Mouse (Mus musculus): ENCODE data around the gene Hs3st2. TPM values are rescaled to one million over a fixed set of nuclear protein-coding genes. Genes with fewer than 3 reads are reported as not detected.
A peak's percentile ranks its signal among the peaks of the same experiment; 100 is the strongest.
"Not testable (repeated sequence)": the region's sequence is repeated elsewhere in the genome, so short reads cannot be mapped to it uniquely, and the experiment has no call there.

The Hs3st2 gene
- polyA plus RNA-seq (2014; fragmentation: Nextera tagmentation; extraction: Ambion mirVana), result 6.2 and 10.8 TPM in 2 replicates

DNA sequence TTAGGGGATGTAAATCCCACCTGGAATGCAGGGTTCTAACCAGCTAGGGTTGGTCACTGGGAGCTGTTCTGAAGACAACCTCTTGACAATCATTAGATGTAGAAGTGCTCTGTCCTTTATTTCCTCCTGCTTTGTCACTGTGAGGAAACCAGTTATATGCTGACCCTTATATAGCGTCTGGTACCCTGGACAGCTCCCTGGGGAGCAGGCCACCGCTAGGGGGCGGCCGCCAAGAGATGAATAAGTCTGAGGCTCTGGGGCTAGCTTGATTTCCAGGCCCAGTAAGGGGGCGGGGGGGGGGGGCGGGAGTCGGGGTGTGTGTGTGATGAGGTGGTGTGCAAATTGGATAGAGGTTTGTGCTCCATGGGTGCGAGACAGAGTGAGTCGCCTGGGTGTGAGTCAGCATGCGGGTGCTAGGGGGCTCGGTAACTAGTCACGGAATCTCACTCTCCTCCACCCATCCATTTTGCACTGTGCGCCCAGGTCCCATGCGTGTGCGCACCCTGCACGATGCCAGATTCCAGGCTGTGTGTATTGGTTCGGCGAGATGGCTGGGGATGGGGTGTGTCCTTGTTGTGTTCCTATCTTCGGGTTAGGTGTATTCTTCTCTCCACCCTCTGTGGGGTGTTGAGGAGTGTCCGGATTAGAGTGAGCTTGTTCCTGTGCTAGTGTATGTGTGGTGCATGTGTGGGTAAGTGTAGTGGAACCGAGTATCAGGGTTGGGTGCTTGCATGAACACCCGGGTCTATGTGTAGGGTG, at the start of gene Hs3st2:
Hs3st2 (plus strand) TSS at position 635 of the 759 bp plus-strand sequence.
- Histone ChIP-seq H3K4me3 (ENCODE audit: low read depth, low read length) (peak within 1 kb of the TSS; percentile 39), H3K9me3 (replicated peaks; ENCODE audit: control insufficient read depth, low read length) (no peaks in the 10 kb centered on the region), H3K4me2 (ENCODE audit: low read length) (peak within 1 kb of the TSS; percentile 62), H3K36me3 (ENCODE audit: control insufficient read depth, insufficient read depth, low read length) (no peaks in the 10 kb centered on the region), H3K9ac (ENCODE audit: low read length) (peak within 1 kb of the TSS; percentile 50; the same call in 1 of the 2 replicates), H3K27me3 (replicated peaks; ENCODE audit: control insufficient read depth, insufficient read depth, low read length) (peaks cover 41% of the 10 kb centered on the region), H3K27ac (ENCODE audit: low read depth, low read length) (no peak within 1 kb of the TSS), H3K4me1 (ENCODE audit: control insufficient read depth, insufficient read depth, low read length) (peaks cover 4% of the 10 kb centered on the region)
- ATAC-seq (peak; percentile 62; the same call in 1 of the 2 replicates), DNase-seq (ENCODE audit: low spot score) (peak; percentile 67)
- 2% methylated on average over 22 of the region's 22 CpGs for WGBS

DNA sequence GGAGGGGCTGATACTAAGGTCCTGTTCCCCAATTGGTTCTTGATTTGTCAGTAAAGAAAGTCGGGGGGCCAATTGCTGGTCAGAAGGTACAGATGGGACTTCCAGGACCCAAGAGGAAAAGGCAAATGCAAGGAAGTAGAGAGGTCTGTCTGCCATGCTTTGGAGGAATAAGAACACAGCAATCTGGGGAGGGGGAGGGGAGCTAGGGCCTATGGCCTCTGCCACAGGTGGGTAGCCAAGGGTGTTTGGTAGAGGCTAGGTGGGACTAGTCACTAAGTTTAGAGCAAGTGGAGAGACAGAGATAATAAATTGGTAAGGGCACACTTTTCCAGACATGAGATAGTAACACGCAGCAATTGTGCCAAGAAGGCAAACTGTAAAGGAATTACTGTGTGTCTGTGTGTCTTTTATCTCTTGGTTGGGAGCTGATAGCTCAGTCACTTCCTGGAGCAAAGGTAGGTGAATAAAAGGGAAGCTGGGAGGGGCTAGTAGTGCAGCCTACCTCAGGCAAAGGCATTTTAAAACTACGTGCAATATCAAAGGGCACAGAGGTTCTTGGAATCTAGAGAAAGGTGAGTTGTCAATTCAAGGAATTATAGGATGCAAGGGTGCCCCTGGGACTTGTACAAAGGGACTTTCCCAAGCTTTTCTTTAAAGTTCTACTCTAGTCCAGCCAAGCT, 43.2 kb upstream of the Hs3st2 start:
- Histone ChIP-seq H3K4me2 (ENCODE audit: low read length) (no peak overlapping the region), H3K4me3 (ENCODE audit: low read depth, low read length) (no peak overlapping the region), H3K27ac (ENCODE audit: low read depth, low read length) (no peak overlapping the region), H3K9ac (ENCODE audit: low read length) (no peak overlapping the region), H3K9me3 (replicated peaks; ENCODE audit: control insufficient read depth, low read length) (no peaks in the 10 kb centered on the region), H3K27me3 (replicated peaks; ENCODE audit: control insufficient read depth, insufficient read depth, low read length) (0 out of 2 replicates have a peak, but pooled peaks cover 4% of the 10 kb centered on the region), H3K36me3 (ENCODE audit: control insufficient read depth, insufficient read depth, low read length) (no peaks in the 10 kb centered on the region), H3K4me1 (ENCODE audit: control insufficient read depth, insufficient read depth, low read length) (no peaks in the 10 kb centered on the region)
- no peak for ATAC-seq
- DNase-seq (ENCODE audit: low spot score), result no peak
- WGBS, result 77% methylated on average over 3 of the region's 3 CpGs

DNA sequence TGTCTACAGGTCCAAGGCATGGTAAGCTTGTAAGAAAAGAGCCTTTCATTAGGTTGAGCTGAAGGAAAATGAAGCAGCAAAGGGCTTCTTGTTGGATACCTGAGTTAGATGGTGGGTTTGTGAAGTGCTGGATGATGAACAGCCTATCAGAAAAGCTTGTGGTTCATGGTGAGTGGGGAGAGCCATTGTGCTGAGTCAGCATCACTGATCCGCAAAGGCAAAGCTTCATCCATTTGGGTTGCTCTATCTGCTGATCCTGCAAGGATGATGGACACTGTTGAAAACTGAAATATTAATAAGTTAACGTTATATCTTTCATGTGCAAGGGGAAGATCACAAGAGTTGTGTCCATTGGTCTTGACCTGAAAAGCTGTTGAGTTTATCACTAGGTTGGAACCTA, 40.0 kb upstream of the Hs3st2 start:
- Histone ChIP-seq H3K27me3 (replicated peaks; ENCODE audit: control insufficient read depth, insufficient read depth, low read length) (no peaks in the 10 kb centered on the region), H3K4me2 (ENCODE audit: low read length) (no peak overlapping the region), H3K9ac (ENCODE audit: low read length) (no peak overlapping the region), H3K4me1 (ENCODE audit: control insufficient read depth, insufficient read depth, low read length) (no peaks in the 10 kb centered on the region), H3K9me3 (replicated peaks; ENCODE audit: control insufficient read depth, low read length) (no peaks in the 10 kb centered on the region), H3K4me3 (ENCODE audit: low read depth, low read length) (no peak overlapping the region), H3K27ac (ENCODE audit: low read depth, low read length) (no peak overlapping the region), H3K36me3 (ENCODE audit: control insufficient read depth, insufficient read depth, low read length) (no peaks in the 10 kb centered on the region)
- WGBS, result 93% methylated on average over 2 of the region's 2 CpGs
- no peak for ATAC-seq
- DNase-seq (ENCODE audit: low spot score), result no peak

DNA sequence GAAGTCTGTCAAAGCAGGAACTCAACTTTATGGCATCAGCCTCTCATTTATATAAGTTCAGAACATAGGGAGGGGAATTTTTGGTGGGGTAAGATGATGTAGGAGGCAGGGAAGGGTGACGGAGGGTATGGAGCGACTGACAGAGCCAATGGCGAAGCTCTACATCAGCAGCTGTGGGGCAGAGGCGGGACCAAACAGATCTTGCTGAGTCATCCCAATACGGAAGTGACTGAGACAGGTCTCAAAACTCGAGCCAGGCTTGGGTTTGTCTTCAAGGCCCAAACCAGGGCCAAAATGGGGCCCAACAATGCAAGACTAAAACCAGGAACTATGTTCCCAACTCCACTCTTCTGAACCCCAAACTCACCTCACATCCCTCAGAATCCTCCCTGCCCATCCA, 30.2 kb upstream of the Hs3st2 start:
- H3K4me1 ChIP-seq (ENCODE audit: control insufficient read depth, insufficient read depth, low read length); H3K36me3 ChIP-seq (ENCODE audit: control insufficient read depth, insufficient read depth, low read length); DNase-seq (ENCODE audit: low spot score); H3K27ac ChIP-seq (ENCODE audit: low read depth, low read length); H3K27me3 ChIP-seq (replicated peaks; ENCODE audit: control insufficient read depth, insufficient read depth, low read length); H3K9ac ChIP-seq (ENCODE audit: low read length); H3K4me3 ChIP-seq (ENCODE audit: low read depth, low read length); ATAC-seq; H3K4me2 ChIP-seq (ENCODE audit: low read length); H3K9me3 ChIP-seq (replicated peaks; ENCODE audit: control insufficient read depth, low read length): not testable (repeated sequence)
- 90% methylated on average over 6 of the region's 6 CpGs for WGBS

DNA sequence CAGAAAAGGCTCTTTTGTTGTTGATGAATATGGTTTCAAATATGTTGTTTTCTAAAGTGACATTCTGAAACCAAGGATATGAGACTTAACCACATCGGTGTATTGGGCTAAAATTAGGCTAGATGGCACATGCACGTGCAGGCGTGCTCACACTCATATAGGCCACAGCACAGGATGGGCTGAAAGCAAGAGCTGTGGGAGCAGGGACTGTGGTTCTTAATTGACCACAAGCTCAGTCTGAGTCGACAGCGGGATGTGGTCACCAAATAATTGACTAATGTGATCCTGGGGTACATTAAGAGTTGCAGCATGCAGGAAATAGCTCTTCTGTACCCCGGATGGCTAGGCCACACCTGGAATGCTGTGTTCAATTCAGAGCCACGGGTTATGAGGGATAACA, 26.1 kb upstream of the Hs3st2 start:
- no peak overlapping the region for H3K9ac ChIP-seq (ENCODE audit: low read length)
- H3K4me2 ChIP-seq (ENCODE audit: low read length), result no peak overlapping the region
- no peaks in the 10 kb centered on the region for H3K4me1 ChIP-seq (ENCODE audit: control insufficient read depth, insufficient read depth, low read length)
- no peaks in the 10 kb centered on the region for H3K36me3 ChIP-seq (ENCODE audit: control insufficient read depth, insufficient read depth, low read length)
- no peaks in the 10 kb centered on the region for H3K9me3 ChIP-seq (replicated peaks; ENCODE audit: control insufficient read depth, low read length)
- no peak overlapping the region for H3K4me3 ChIP-seq (ENCODE audit: low read depth, low read length)
- DNase-seq (ENCODE audit: low spot score) (no peak), ATAC-seq (no peak)
- 90% methylated on average over 7 of the region's 7 CpGs for WGBS
- H3K27ac ChIP-seq (ENCODE audit: low read depth, low read length), result no peak overlapping the region
- H3K27me3 ChIP-seq (replicated peaks; ENCODE audit: control insufficient read depth, insufficient read depth, low read length), result no peaks in the 10 kb centered on the region

DNA sequence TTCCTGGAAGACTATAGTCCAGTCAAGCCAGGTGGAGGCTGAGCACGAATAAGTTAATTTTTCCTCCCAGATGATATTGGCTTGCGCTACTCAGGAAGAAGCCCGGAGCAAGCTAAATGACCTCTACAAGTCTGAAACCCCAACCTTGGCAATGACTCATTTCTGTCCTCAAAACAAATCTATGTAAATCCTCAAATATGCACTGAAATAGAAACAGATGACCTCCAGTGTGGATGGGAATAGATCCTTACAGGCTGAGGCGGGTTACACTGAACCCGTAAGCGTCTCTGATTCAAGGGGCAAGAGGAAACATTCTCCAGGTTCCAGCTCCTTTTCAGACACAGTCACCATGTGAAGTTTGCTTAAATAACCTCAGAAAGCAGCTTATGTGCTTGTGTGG, 24.5 kb upstream of the Hs3st2 start:
- Histone ChIP-seq H3K27me3 (replicated peaks; ENCODE audit: control insufficient read depth, insufficient read depth, low read length) (no peaks in the 10 kb centered on the region), H3K4me3 (ENCODE audit: low read depth, low read length) (no peak overlapping the region), H3K9me3 (replicated peaks; ENCODE audit: control insufficient read depth, low read length) (no peaks in the 10 kb centered on the region), H3K4me1 (ENCODE audit: control insufficient read depth, insufficient read depth, low read length) (no peaks in the 10 kb centered on the region), H3K27ac (ENCODE audit: low read depth, low read length) (no peak overlapping the region), H3K4me2 (ENCODE audit: low read length) (no peak overlapping the region), H3K36me3 (ENCODE audit: control insufficient read depth, insufficient read depth, low read length) (no peaks in the 10 kb centered on the region), H3K9ac (ENCODE audit: low read length) (no peak overlapping the region)
- 93% methylated on average over 6 of the region's 6 CpGs for WGBS
- ATAC-seq (no peak), DNase-seq (ENCODE audit: low spot score) (no peak)

DNA sequence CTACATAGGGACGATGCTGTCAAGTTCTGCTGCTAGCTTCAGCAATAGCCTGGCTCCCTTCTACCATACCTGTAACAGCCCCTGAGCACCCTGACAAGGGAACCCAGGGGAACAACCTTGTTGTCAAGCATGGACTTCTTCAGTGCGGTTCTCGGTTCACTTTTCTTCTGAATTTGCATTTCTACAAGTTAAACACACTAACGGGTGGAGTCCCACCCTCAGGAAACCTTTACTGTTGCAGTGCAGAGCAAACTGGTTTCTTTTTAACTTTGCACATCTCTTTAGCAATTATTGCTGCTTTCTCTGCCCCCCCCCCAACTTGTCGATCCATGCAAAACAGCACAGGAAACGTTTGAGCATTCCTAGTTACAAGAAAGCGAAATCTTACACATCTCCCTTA, 19.7 kb upstream of the Hs3st2 start:
- no peaks in the 10 kb centered on the region for H3K4me1 ChIP-seq (ENCODE audit: control insufficient read depth, insufficient read depth, low read length)
- no peak for DNase-seq (ENCODE audit: low spot score)
- H3K4me3 ChIP-seq (ENCODE audit: low read depth, low read length), result no peak overlapping the region
- ATAC-seq, result no peak
- 88% methylated on average over 7 of the region's 7 CpGs for WGBS
- no peaks in the 10 kb centered on the region for H3K36me3 ChIP-seq (ENCODE audit: control insufficient read depth, insufficient read depth, low read length)
- no peak overlapping the region for H3K9ac ChIP-seq (ENCODE audit: low read length)
- no peak overlapping the region for H3K4me2 ChIP-seq (ENCODE audit: low read length)
- no peaks in the 10 kb centered on the region for H3K27me3 ChIP-seq (replicated peaks; ENCODE audit: control insufficient read depth, insufficient read depth, low read length)
- H3K9me3 ChIP-seq (replicated peaks; ENCODE audit: control insufficient read depth, low read length), result no peaks in the 10 kb centered on the region
- H3K27ac ChIP-seq (ENCODE audit: low read depth, low read length), result no peak overlapping the region

DNA sequence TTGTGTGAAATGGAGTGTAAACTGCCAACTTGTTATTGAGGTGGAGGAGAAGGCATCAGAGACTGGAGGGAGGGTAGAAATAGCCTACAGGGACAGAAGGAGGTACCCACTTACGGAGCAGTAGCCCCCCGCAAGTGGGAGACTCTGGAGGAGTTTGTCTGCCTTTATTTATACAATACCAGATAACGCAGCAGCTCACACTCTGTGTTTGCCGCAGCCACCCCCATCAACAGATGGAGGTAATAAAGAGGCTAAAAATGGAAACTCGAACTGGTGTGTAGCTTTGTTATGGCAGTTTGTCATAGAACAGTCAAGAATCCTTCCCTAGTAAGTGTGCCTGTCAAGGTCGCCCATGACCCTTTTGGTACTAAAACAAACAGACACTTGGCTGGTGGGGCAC, 16.2 kb upstream of the Hs3st2 start:
- 76% methylated on average over 6 of the region's 6 CpGs for WGBS
- Histone ChIP-seq H3K4me3 (ENCODE audit: low read depth, low read length) (no peak overlapping the region), H3K9ac (ENCODE audit: low read length) (no peak overlapping the region), H3K27me3 (replicated peaks; ENCODE audit: control insufficient read depth, insufficient read depth, low read length) (no peaks in the 10 kb centered on the region), H3K36me3 (ENCODE audit: control insufficient read depth, insufficient read depth, low read length) (no peaks in the 10 kb centered on the region), H3K27ac (ENCODE audit: low read depth, low read length) (no peak overlapping the region), H3K4me1 (ENCODE audit: control insufficient read depth, insufficient read depth, low read length) (no peaks in the 10 kb centered on the region), H3K9me3 (replicated peaks; ENCODE audit: control insufficient read depth, low read length) (no peaks in the 10 kb centered on the region), H3K4me2 (ENCODE audit: low read length) (no peak overlapping the region)
- no peak for DNase-seq (ENCODE audit: low spot score)
- ATAC-seq, result no peak

DNA sequence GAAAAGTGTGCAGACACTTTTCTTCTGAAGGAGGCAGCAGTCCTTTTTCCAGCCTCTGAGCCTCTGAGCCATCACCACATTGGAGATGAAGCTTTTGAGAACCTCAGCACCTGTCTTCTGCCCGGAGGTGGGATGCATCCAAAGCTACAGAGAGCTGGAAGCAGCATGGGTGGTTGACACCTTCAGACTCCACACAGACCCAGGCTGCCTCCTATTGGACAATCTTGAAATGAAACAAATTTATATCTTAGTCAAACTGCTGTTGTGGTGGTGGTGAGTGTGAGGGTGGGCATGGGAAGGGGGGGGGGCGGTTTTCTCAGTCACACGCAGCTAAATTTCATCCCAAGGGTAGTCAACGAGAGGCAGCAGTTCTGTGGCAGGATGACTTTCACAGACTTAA, 12.7 kb upstream of the Hs3st2 start:
- 68% methylated on average over 4 of the region's 4 CpGs for WGBS

More for the DNA sequence above, 12.7 kb upstream of the Hs3st2 start:
- Histone ChIP-seq H3K36me3 (ENCODE audit: control insufficient read depth, insufficient read depth, low read length) (no peaks in the 10 kb centered on the region), H3K9ac (ENCODE audit: low read length) (no peak overlapping the region), H3K27me3 (replicated peaks; ENCODE audit: control insufficient read depth, insufficient read depth, low read length) (no peaks in the 10 kb centered on the region), H3K9me3 (replicated peaks; ENCODE audit: control insufficient read depth, low read length) (no peaks in the 10 kb centered on the region), H3K4me2 (ENCODE audit: low read length) (no peak overlapping the region), H3K4me1 (ENCODE audit: control insufficient read depth, insufficient read depth, low read length) (no peaks in the 10 kb centered on the region), H3K4me3 (ENCODE audit: low read depth, low read length) (no peak overlapping the region), H3K27ac (ENCODE audit: low read depth, low read length) (no peak overlapping the region)
- ATAC-seq, result no peak
- no peak for DNase-seq (ENCODE audit: low spot score)

All from forebrain, embryonic 14.5 days (tissue).